Mouse (Mus musculus) neural tube, embryonic 15.5 days (tissue): ENCODE data around the gene Hnrnpab. TPM values are rescaled to one million over a fixed set of nuclear protein-coding genes. Genes with fewer than 3 reads are reported as not detected.
A peak's percentile ranks its signal among the peaks of the same experiment; 100 is the strongest.
"Not testable (repeated sequence)": the region's sequence is repeated elsewhere in the genome, so short reads cannot be mapped to it uniquely, and the experiment has no call there.

Source experiments
- ATAC-seq: fragments of 200-750 bp; cut with Nextera tagmentation; 2 replicates; pipeline ENCODE4 v1.8.0; 2017; ENCODE audit warnings: mild to moderate bottlenecking, moderate TSS enrichment, moderate library complexity; ENCODE audit not compliant: low FRiP score
- H3K27ac ChIP-seq: fragments of 300-500 bp; sonication (generic); replicated peaks from 2 replicates; pipeline ENCODE4 v1.5.1; 2015; ENCODE audit warnings: mild to moderate bottlenecking, inconsistent platforms
- H3K27me3 ChIP-seq: fragments of 300-500 bp; sonication (generic); replicated peaks from 2 replicates; pipeline ENCODE4 v1.6.1; 2015; ENCODE audit warnings: inconsistent platforms
- H3K36me3 ChIP-seq: fragments of 300-500 bp; sonication (generic); 2 replicates; pipeline ENCODE4 v1.6.1; 2015; ENCODE audit warnings: inconsistent platforms
- H3K4me1 ChIP-seq: fragments of 300-500 bp; sonication (generic); 2 replicates; pipeline ENCODE4 v1.6.1; 2015; ENCODE audit warnings: inconsistent platforms
- H3K4me2 ChIP-seq: fragments of 300-500 bp; sonication (generic); 2 replicates; pipeline ENCODE4 v1.6.1; 2015; ENCODE audit warnings: inconsistent platforms, mild to moderate bottlenecking, moderate library complexity
- H3K4me3 ChIP-seq: fragments of 300-500 bp; sonication (generic); replicated peaks from 2 replicates; pipeline ENCODE4 v1.5.1; 2015; ENCODE audit warnings: mild to moderate bottlenecking, inconsistent platforms
- H3K9ac ChIP-seq: fragments of 300-500 bp; sonication (generic); replicated peaks from 2 replicates; pipeline ENCODE4 v1.6.1; 2015; ENCODE audit warnings: mild to moderate bottlenecking, inconsistent platforms
- H3K9me3 ChIP-seq: fragments of 300-500 bp; sonication (generic); replicated peaks from 2 replicates; pipeline ENCODE4 v1.6.1; 2016; ENCODE audit warnings: inconsistent platforms
- WGBS: fragments of 180-500 bp; shearing (Covaris S2); methylation state at CpG from one replicate; pipeline ENCODE4 v1.1.7; 2015; ENCODE audit warnings: mixed read lengths; 5-methylcytosine and 5-hydroxymethylcytosine counted together
- polyA plus RNA-seq: library from polyadenylated mRNA; unstranded; fragments of >200 nt; fragmentation: Nextera tagmentation; extraction: Ambion mirVana; gene quantifications from 2 replicates; pipeline ENCODE4 v1.2.1, GENCODE M21; 2015

The Hnrnpab gene
- polyA plus RNA-seq, 1 experiment from 2014 or later = 241 TPM

GRCm38 (mm10) chr11:51633721-51634120, 27.1 kb upstream of the Hnrnpab start:
- Histone ChIP-seq H3K9me3 (no peaks in the 10 kb centered on the region), H3K36me3 (peaks cover 9% of the 10 kb centered on the region), H3K4me2 (no peak overlapping the region), H3K4me1 (peaks cover 38% of the 10 kb centered on the region), H3K4me3 (no peak overlapping the region), H3K27me3 (no peaks in the 10 kb centered on the region), H3K27ac (no peak overlapping the region), H3K9ac (no peak overlapping the region)
- no peak for ATAC-seq
- 90% methylated on average over 3 of the region's 3 CpGs for WGBS

GRCm38 (mm10) chr11:51633200-51633599, 26.6 kb upstream of the Hnrnpab start:
- H3K4me3 ChIP-seq, H3K27me3 ChIP-seq, H3K9me3 ChIP-seq, ATAC-seq, H3K9ac ChIP-seq, H3K4me2 ChIP-seq, H3K27ac ChIP-seq: not testable (repeated sequence)
- WGBS = 94% methylated on average over 7 of the region's 7 CpGs
- peaks cover 12% of the 10 kb centered on the region for H3K36me3 ChIP-seq
- H3K4me1 ChIP-seq = peaks cover 38% of the 10 kb centered on the region

- Histone ChIP-seq H3K9me3 (no peaks in the 10 kb centered on the region), H3K36me3 (peaks cover 22% of the 10 kb centered on the region), H3K27ac (no peak overlapping the region), H3K4me2 (no peak overlapping the region), H3K27me3 (no peaks in the 10 kb centered on the region), H3K9ac (no peak overlapping the region), H3K4me3 (no peak overlapping the region), H3K4me1 (peaks cover 38% of the 10 kb centered on the region)
- no peak for ATAC-seq
- WGBS = 87% methylated on average over 6 of the region's 6 CpGs
Measured at GRCm38 (mm10) chr11:51632130-51632753, 25.6 kb upstream of the Hnrnpab start.

DNA sequence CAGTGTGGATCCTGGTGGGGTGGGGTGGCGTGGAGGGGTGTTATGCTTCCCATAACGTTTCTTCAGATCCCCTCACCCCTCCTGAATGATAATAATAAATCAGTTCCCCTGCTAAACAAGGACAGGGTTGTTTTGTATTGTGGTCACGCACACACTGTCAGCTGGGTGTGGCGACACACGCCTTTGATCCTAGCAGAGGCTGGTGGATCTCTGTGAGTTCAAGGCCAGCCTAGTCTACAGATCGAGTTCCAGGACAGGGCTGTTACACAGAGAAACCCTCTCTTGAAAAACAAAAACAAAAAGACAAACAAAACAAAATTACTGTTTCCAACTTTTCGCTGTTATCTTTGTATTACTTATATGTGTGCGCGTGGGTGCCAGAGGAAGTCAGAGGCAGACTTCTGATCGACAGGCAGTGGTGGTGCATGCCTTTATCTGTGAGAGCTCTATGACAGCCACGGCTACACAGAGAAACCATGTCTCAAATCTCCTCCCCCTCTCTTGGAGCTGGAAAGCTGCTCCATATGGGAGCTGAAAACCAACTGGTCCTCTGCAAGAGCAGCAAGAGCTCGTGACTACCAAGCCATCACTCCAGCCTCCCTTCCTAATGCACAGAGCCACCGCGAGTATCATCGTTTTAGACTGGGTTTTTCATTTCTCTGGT, 23.1 kb upstream of the Hnrnpab start:
- no peak for ATAC-seq
- no peak overlapping the region for H3K9ac ChIP-seq
- H3K27ac ChIP-seq = no peak overlapping the region
- H3K4me3 ChIP-seq = no peak overlapping the region
- H3K4me2 ChIP-seq = no peak overlapping the region
- peaks cover 45% of the 10 kb centered on the region for H3K36me3 ChIP-seq
- no peaks in the 10 kb centered on the region for H3K27me3 ChIP-seq
- no peaks in the 10 kb centered on the region for H3K9me3 ChIP-seq
- 81% methylated on average over 15 of the region's 15 CpGs for WGBS
- H3K4me1 ChIP-seq = peaks cover 23% of the 10 kb centered on the region

GRCm38 (mm10) chr11:51627907-51628306, 21.3 kb upstream of the Hnrnpab start:
- Histone ChIP-seq H3K36me3 (peaks cover 63% of the 10 kb centered on the region), H3K27me3 (no peaks in the 10 kb centered on the region), H3K27ac (no peak overlapping the region), H3K9ac (no peak overlapping the region), H3K4me3 (no peak overlapping the region), H3K9me3 (no peaks in the 10 kb centered on the region), H3K4me2 (no peak overlapping the region), H3K4me1 (peaks cover 9% of the 10 kb centered on the region)
- no peak for ATAC-seq
- WGBS = 94% methylated on average over 8 of the region's 8 CpGs

- Histone ChIP-seq H3K4me1 (peaks cover 5% of the 10 kb centered on the region), H3K27me3 (no peaks in the 10 kb centered on the region), H3K4me3 (no peak overlapping the region), H3K9me3 (no peaks in the 10 kb centered on the region), H3K27ac (no peak overlapping the region), H3K4me2 (no peak overlapping the region), H3K36me3 (peaks cover 68% of the 10 kb centered on the region), H3K9ac (no peak overlapping the region)
- no peak for ATAC-seq
- WGBS = 91% methylated on average over 9 of the region's 9 CpGs
Measured at GRCm38 (mm10) chr11:51627425-51627824, 20.8 kb upstream of the Hnrnpab start.

- no peaks in the 10 kb centered on the region for H3K27me3 ChIP-seq
- no peaks in the 10 kb centered on the region for H3K9me3 ChIP-seq
- 77% methylated on average over 5 of the region's 5 CpGs for WGBS
- H3K4me2 ChIP-seq = no peak overlapping the region
- no peak overlapping the region for H3K4me3 ChIP-seq
- peaks cover 80% of the 10 kb centered on the region for H3K36me3 ChIP-seq
- H3K27ac ChIP-seq = no peak overlapping the region
- H3K4me1 ChIP-seq = peaks cover 15% of the 10 kb centered on the region
- H3K9ac ChIP-seq = no peak overlapping the region
- ATAC-seq = no peak
Measured at GRCm38 (mm10) chr11:51625187-51625820, 18.7 kb upstream of the Hnrnpab start.

DNA sequence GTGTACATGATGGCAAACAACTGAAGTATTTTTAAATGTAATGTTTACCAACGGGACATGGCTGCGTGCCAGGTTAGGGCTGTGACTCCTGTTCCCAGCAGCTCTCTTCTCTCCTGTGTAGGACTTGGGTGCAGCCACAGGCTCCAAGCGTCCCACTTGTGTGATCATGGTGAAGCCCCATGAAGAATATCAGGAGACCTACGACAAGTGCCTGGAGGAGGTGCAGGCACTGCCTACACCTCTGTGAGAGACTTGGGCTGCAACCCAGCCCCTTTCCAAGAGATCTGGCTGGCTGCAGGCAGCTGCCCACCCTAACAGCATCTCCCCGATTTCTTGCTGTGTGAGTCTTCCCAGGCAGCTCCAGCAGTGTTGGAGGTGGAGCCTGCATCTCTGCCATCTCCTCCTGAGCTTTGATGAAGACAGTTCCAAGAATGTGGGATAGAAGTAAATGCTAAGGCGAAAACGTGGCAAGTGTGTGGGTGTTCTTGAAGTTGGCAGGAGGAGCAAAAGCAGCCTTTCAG, 16.4 kb upstream of the Hnrnpab start:
- WGBS = 91% methylated on average over 7 of the region's 7 CpGs
- Histone ChIP-seq H3K27ac (no peak overlapping the region), H3K4me1 (peaks cover 22% of the 10 kb centered on the region), H3K4me2 (no peak overlapping the region), H3K36me3 (peaks cover 66% of the 10 kb centered on the region), H3K4me3 (no peak overlapping the region), H3K27me3 (no peaks in the 10 kb centered on the region), H3K9ac (no peak overlapping the region), H3K9me3 (no peaks in the 10 kb centered on the region)
- ATAC-seq = no peak

DNA sequence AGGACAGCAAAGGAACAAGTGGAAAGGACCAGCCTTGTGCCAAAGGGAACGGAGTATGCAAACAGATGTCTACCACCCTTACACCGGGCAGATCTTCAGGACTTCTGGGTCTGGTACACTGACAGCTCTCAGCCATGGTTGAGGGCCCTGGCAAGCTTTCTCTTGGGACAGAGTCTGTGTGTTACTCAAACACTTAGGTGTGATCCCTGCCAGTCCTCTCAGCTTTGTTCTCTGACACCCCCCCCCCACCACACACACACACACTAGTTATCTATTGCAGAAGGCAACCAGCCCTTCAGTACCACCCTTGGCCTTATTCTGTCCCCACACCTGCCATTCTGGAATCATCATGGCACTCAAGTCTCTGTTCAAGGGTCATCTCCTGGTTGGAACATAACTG, 15.1 kb upstream of the Hnrnpab start:
- Histone ChIP-seq H3K9ac (no peak overlapping the region), H3K27me3 (no peaks in the 10 kb centered on the region), H3K4me1 (peaks cover 22% of the 10 kb centered on the region), H3K27ac (no peak overlapping the region), H3K4me3 (no peak overlapping the region), H3K9me3 (no peaks in the 10 kb centered on the region), H3K4me2 (no peak overlapping the region), H3K36me3 (peaks cover 53% of the 10 kb centered on the region)
- WGBS = 98% methylated on average over 2 of the region's 2 CpGs
- ATAC-seq = no peak

- peaks cover 31% of the 10 kb centered on the region for H3K4me1 ChIP-seq
- peak overlapping the region; percentile 38; the same call in 1 of the 2 replicates for H3K27ac ChIP-seq
- H3K4me2 ChIP-seq = peak overlapping the region; percentile 75
- no peaks in the 10 kb centered on the region for H3K27me3 ChIP-seq
- H3K9me3 ChIP-seq = no peaks in the 10 kb centered on the region
- H3K4me3 ChIP-seq = peak overlapping the region; percentile 78
- ATAC-seq = no peak
- peaks cover 38% of the 10 kb centered on the region for H3K36me3 ChIP-seq
- WGBS = 1% methylated on average over 11 of the region's 11 CpGs
- peak overlapping the region; percentile 60 for H3K9ac ChIP-seq
Measured at GRCm38 (mm10) chr11:51620084-51620483, 13.4 kb upstream of the Hnrnpab start.

DNA sequence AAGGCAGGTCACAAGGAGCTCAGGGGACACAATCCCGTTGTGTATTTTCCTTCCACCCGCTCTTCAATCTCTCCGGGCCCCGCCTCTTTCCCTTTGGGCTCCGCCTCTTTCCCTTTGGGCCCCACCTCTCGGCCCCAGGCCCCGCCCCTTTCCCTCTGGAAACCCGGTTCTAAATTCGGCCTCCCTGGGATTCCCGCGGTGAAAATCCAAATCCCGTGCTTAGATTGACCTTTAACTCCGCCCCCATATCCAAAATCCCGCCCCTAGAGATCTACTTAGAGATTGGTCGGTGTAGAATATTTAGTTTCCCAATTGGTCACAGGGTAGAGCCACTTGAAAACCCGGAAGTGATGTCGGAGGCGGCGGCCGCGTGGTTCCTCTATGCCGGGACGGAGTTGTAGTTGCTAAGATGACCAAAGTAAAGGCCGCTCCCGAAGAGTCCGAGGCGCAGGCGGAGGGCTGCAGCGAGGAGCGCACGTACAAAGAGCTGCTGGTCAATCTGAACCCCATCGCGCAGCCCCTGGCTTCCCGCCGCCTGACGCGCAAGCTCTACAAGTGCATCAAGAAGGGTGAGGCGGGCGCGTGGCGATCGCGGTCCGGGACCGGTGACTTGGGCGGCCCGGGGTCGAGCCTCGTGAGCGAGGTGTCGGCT, 12.9 kb upstream of the Hnrnpab start, which contains the start of gene Nhp2:
Gene Nhp2, plus strand, starts transcription at position 327 of the 652 bp plus-strand sequence.
- H3K4me3 ChIP-seq = peak within 1 kb of the TSS; percentile 78
- peak within 1 kb of the TSS; percentile 75 for H3K4me2 ChIP-seq
- peak within 1 kb of the TSS; percentile 60 for H3K9ac ChIP-seq
- peaks cover 33% of the 10 kb centered on the region for H3K36me3 ChIP-seq
- peak; percentile 94 for ATAC-seq
- no peaks in the 10 kb centered on the region for H3K9me3 ChIP-seq
- no peaks in the 10 kb centered on the region for H3K27me3 ChIP-seq
- peaks cover 35% of the 10 kb centered on the region for H3K4me1 ChIP-seq
- WGBS = under 1% methylated on average over 51 of the region's 51 CpGs
- H3K27ac ChIP-seq = peak within 1 kb of the TSS; percentile 38
